Comparison of ENCODE assay signal across 10 mouse cellular contexts in genomic region chr10:42591993-42592686, GRCm38 (mm10). TPM values are rescaled to one million over a fixed set of nuclear protein-coding genes. Genes with fewer than 3 reads are reported as not detected.
DNase-seq lines count a peak whose midpoint lies in the region; ATAC-seq lines count a peak whose summit lies in the region.
"Had no signal": no experiment of that assay in that cellular context is flagged by ENCODE, and none has a peak within 500 bp of the region (broad histone marks: within the 10 kb centered on the region; RNA-seq: fewer than 3 reads in every experiment).

No protein-coding gene starts in this region.

- 0 out of 2 replicates have a peak, but pooled peaks cover 3% of the 10 kb centered on the region for H3K9me3 ChIP-seq in megakaryocyte, embryonic 14.5 days
- H3K9me3 ChIP-seq in forebrain, embryonic 16.5 days (ENCODE audit: control insufficient read depth, low read length) = no peaks in the 10 kb centered on the region
- H3K9me3 ChIP-seq in liver, embryonic 16.5 days (replicated peaks; ENCODE audit: control insufficient read depth, low read length) = no peaks in the 10 kb centered on the region

- intact Hi-C loops in gastrocnemius, postnatal 14 days (cut with DNase I; ENCODE audit: low total_unique reads) = no loop called here
- intact Hi-C loops in left cerebral cortex, postnatal 10 days (cut with DNase I) = no loop called here

- peak overlapping the region; percentile 55 for H3K9ac ChIP-seq in forebrain, embryonic 16.5 days (replicated peaks; ENCODE audit: low read depth, low read length)
- no peak overlapping the region for H3K9ac ChIP-seq in liver, embryonic 16.5 days (ENCODE audit: low read depth, low read length)

- under 1% methylated on average over 25 of the region's 25 CpGs for WGBS in forebrain, embryonic 16.5 days
- WGBS in liver, embryonic 16.5 days (ENCODE audit: insufficient replicate concordance) = 2% methylated on average over 25 of the region's 25 CpGs

- DNase-seq in right cerebral cortex, postnatal 36 days (ENCODE audit: low spot score in 2 of 2) = no peak
- no peak for DNase-seq in gastrocnemius, postnatal 14 days
- DNase-seq in left cerebral cortex, postnatal 10 days (ENCODE audit: extremely low spot score in 1 of 2, low spot score in 2 of 2) = no peak
- DNase-seq in kidney, postnatal 36 days = no peak

- no peaks in the 10 kb centered on the region for H3K36me3 ChIP-seq in megakaryocyte, embryonic 14.5 days (replicated peaks; ENCODE audit: low read length)
- H3K36me3 ChIP-seq in forebrain, embryonic 16.5 days (ENCODE audit: control insufficient read depth, insufficient read depth) = no peaks in the 10 kb centered on the region
- no peaks in the 10 kb centered on the region for H3K36me3 ChIP-seq in liver, embryonic 16.5 days (ENCODE audit: control insufficient read depth, insufficient read depth)

- peaks cover 95% of the 10 kb centered on the region for H3K27me3 ChIP-seq in megakaryocyte, embryonic 14.5 days (replicated peaks)
- H3K27me3 ChIP-seq in forebrain, embryonic 16.5 days (replicated peaks; ENCODE audit: control insufficient read depth, insufficient read depth, low read length) = peaks cover 13% of the 10 kb centered on the region
- peaks cover 90% of the 10 kb centered on the region for H3K27me3 ChIP-seq in liver, embryonic 16.5 days (ENCODE audit: control insufficient read depth, insufficient read depth, low read depth, low read length)

- no peak overlapping the region for H3K27ac ChIP-seq in forebrain, embryonic 16.5 days (ENCODE audit: low read length)
- H3K27ac ChIP-seq in liver, embryonic 16.5 days (ENCODE audit: low read length) = no peak overlapping the region

- H3K4me3 ChIP-seq in megakaryocyte, embryonic 14.5 days (replicated peaks) = peak overlapping the region; percentile 86
- H3K4me3 ChIP-seq in forebrain, embryonic 16.5 days (replicated peaks; ENCODE audit: low read length) = peak overlapping the region; percentile 45
- no peak overlapping the region for H3K4me3 ChIP-seq in liver, embryonic 16.5 days (ENCODE audit: low read depth, low read length)

- peaks cover 23% of the 10 kb centered on the region for H3K4me1 ChIP-seq in megakaryocyte, embryonic 14.5 days
- H3K4me1 ChIP-seq in forebrain, embryonic 16.5 days (replicated peaks; ENCODE audit: control insufficient read depth, insufficient read depth, low read length) = peaks cover 30% of the 10 kb centered on the region
- no peaks in the 10 kb centered on the region; the same call in none of the 2 replicates for H3K4me1 ChIP-seq in liver, embryonic 16.5 days (ENCODE audit: control insufficient read depth, low read depth, low read length)

- ATAC-seq in megakaryocyte, adult 5-6 weeks (ENCODE audit: poor library complexity, severe bottlenecking) = no peak
- peak; percentile 29 for ATAC-seq in forebrain, embryonic 16.5 days
- no peak for ATAC-seq in liver, embryonic 16.5 days (ENCODE audit: low read depth)

- peak overlapping the region; percentile 82 for H3K4me2 ChIP-seq in forebrain, embryonic 16.5 days (ENCODE audit: low read length)
- H3K4me2 ChIP-seq in liver, embryonic 16.5 days (ENCODE audit: low read depth, low read length) = peak overlapping the region; percentile 7

RNA-seq across cellular contexts. Expression of gene Ostm1, which starts 8.5 kb away (rescaled TPM):
- 7.5 and 13.0 TPM in 2 replicates for polyA plus RNA-seq in megakaryocyte, embryonic 14.5 days (2012; ENCODE audit: insufficient read depth, low replicate concordance)
- total RNA-seq in megakaryocyte, adult 5-6 weeks (2015) = 63.0 and 70.6 TPM in 2 replicates
- total RNA-seq in megakaryocyte, adult 5-6 weeks (2017) = 80.5 and 83.1 TPM in 2 replicates
- polyA plus RNA-seq in forebrain, embryonic 16.5 days (2015; fragmentation: Nextera tagmentation; extraction: Ambion mirVana) = 44.9 and 49.3 TPM in 2 replicates
- 10.5 and 11.0 TPM in 2 replicates for polyA plus RNA-seq in liver, embryonic 16.5 days (2015; fragmentation: Nextera tagmentation; extraction: Ambion mirVana)
- total RNA-seq in gastrocnemius, postnatal 14 days (2021) = 10 to 100 TPM; 12.2 to 12.9 TPM
- total RNA-seq in left cerebral cortex, postnatal 10 days (2021) = 10 to 100 TPM; 40.9 to 42.1 TPM

RNA-seq across cellular contexts. Expression of gene Nr2e1, which starts 8.7 kb away (rescaled TPM):
- polyA plus RNA-seq in megakaryocyte, embryonic 14.5 days (2012; ENCODE audit: insufficient read depth, low replicate concordance) = not detected in 2 replicates
- not detected in 2 replicates for total RNA-seq in megakaryocyte, adult 5-6 weeks (2015)
- not detected in 2 replicates for total RNA-seq in megakaryocyte, adult 5-6 weeks (2017)
- 31.2 and 33.8 TPM in 2 replicates for polyA plus RNA-seq in forebrain, embryonic 16.5 days (2015; fragmentation: Nextera tagmentation; extraction: Ambion mirVana)
- not detected in 2 replicates for polyA plus RNA-seq in liver, embryonic 16.5 days (2015; fragmentation: Nextera tagmentation; extraction: Ambion mirVana)
- total RNA-seq in gastrocnemius, postnatal 14 days (2021) = not detected
- 10 to 100 TPM in 1 of 2 experiments, 1 to 10 TPM in 1; 9.4 to 12.8 TPM for total RNA-seq in left cerebral cortex, postnatal 10 days (2021)
- total RNA-seq: gastrocnemius, postnatal 4 days had no signal
- polyA plus RNA-seq: urinary bladder, adult 2 months had no signal

Comparison
In these comparisons a context has a peak if more than half of its experiments do, and no peak if none do; other contexts are left out.
1. RNA of gene Nr2e1, which starts 8.7 kb away (total RNA-seq): 9.4 to 12.8 TPM in left cerebral cortex, postnatal 10 days; not detected in megakaryocyte, adult 5-6 weeks and not detected in gastrocnemius, postnatal 14 days; every median in the first group is over 10 times any median in the second.